Mouse (Mus musculus) heart, postnatal 0 days (tissue): ENCODE data around the gene Ccdc115. TPM values are rescaled to one million over a fixed set of nuclear protein-coding genes. Genes with fewer than 3 reads are reported as not detected.

Experiments
- ATAC-seq: fragments of 200-750 bp; cut with Nextera tagmentation; 2 replicates; pipeline ENCODE4 v1.8.0; 2017; ENCODE audit warnings: low read depth, moderate number of reproducible peaks, moderate library complexity; ENCODE audit not compliant: insufficient read depth
- DNase-seq: peaks from one replicate; pipeline ENCODE4 v3.0.0-alpha.2; 2016; ENCODE audit warnings: low spot score
- H3K27ac ChIP-seq: fragments of 300-500 bp; sonication (generic); 2 replicates; pipeline ENCODE4 v1.5.1; 2014; ENCODE audit warnings: low read depth, mild to moderate bottlenecking
- H3K27me3 ChIP-seq: fragments of 300-500 bp; sonication (generic); 2 replicates; pipeline ENCODE4 v1.6.1; 2014; ENCODE audit warnings: low read length, mixed read lengths; ENCODE audit not compliant: control insufficient read depth, insufficient read depth
- H3K36me3 ChIP-seq: fragments of 300-500 bp; sonication (generic); replicated peaks from 2 replicates; pipeline ENCODE4 v1.6.1; 2014; ENCODE audit warnings: low read length, mixed read lengths; ENCODE audit not compliant: control insufficient read depth, insufficient read depth
- H3K4me1 ChIP-seq: fragments of 300-500 bp; sonication (generic); 2 replicates; pipeline ENCODE4 v1.6.1; 2014; ENCODE audit warnings: antibody characterized with exemption; ENCODE audit not compliant: control insufficient read depth, insufficient read depth
- H3K4me2 ChIP-seq: fragments of 300-500 bp; sonication (generic); 2 replicates; pipeline ENCODE4 v1.6.1; 2014; ENCODE audit warnings: low read depth, mild to moderate bottlenecking, low read length, moderate library complexity
- H3K4me3 ChIP-seq: fragments of 300-500 bp; sonication (generic); 2 replicates; pipeline ENCODE4 v1.5.1; 2014; ENCODE audit warnings: low read depth, low read length
- H3K9ac ChIP-seq: fragments of 300-500 bp; sonication (generic); replicated peaks from 2 replicates; pipeline ENCODE4 v1.6.1; 2014; ENCODE audit warnings: low read depth, low read length, mixed read lengths
- H3K9me3 ChIP-seq: fragments of 300-500 bp; sonication (generic); replicated peaks from 2 replicates; pipeline ENCODE4 v1.6.1; 2016; ENCODE audit warnings: low read length; ENCODE audit not compliant: control insufficient read depth
- CTCF ChIP-seq: IDR thresholded peaks from 2 replicates; pipeline ENCODE4 v1.5.1; 2016; ENCODE audit warnings: antibody characterized with exemption, control low read depth, low read depth
- EP300 ChIP-seq: IDR thresholded peaks from 2 replicates; pipeline ENCODE4 v1.6.1; 2016; ENCODE audit warnings: antibody characterized with exemption, low read depth
- WGBS: fragments of 180-500 bp; shearing (Covaris S2); extraction: QIAGEN DNeasy Blood & Tissue Kit; methylation state at CpG from one replicate; pipeline ENCODE4 v1.1.7; 2014; 5-methylcytosine and 5-hydroxymethylcytosine counted together
- polyA plus RNA-seq: library from polyadenylated mRNA; unstranded; fragments of >200 nt; fragmentation: Nextera tagmentation; extraction: Ambion mirVana; gene quantifications from 2 replicates; pipeline ENCODE4 v1.2.1, GENCODE M21; 2015
- total RNA-seq: library from RNA; depleted of rRNA; stranded (reverse); fragments of >200 nt; gene quantifications from 2 replicates; pipeline ENCODE4 v1.2.3, GENCODE M21; 2014; ENCODE audit warnings: low replicate concordance

The Ccdc115 gene
- total and polyA plus RNA-seq, 2 experiments from 2014 or later = 29.2 to 29.7 TPM

DNA sequence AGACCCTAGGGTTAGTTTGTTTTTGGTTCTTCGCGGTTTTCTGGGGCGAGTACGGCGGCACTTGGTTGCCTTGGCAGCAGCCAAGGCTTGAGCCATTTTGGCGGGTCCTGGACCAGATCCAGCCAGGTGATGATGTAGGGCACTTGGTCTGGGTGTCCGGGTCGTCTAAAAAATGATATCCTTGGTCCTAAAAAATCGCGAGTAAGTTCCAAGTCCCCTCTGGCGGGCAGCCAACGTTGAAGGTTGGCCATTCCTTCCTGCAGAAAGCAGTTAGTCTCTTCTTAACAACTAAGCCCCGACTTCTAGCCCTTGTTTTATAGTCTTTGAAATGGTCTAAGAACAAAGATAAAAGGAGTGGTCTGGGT lies 7.1 kb downstream of the Ccdc115 start:
- DNase-seq = no peak
- Histone ChIP-seq H3K9ac (peak overlapping the region; percentile 53; the same call in 1 of the 2 replicates), H3K27ac (0 out of 2 replicates have a peak overlapping the region, but pooled peaks have one; percentile 77)

DNA sequence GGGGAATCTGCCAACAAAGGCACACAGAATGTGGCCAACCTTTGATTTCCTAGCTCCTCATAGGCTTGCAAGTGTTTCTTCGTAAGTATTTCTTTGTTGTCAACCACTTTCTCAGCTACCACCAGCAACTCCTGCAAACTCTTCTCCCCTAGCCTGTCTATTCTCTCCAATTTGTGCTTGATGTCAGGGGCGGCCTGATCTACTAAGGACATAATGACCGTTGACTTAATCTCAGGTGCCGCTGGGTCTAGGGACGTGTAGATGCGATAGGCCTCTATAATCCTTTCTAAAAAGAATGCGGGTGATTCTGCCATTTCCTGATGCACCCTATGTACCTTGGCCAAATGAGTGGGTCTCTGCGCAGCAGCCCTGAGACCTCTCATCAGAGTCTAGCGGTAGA lies 8.0 kb downstream of the Ccdc115 start:
- Histone ChIP-seq H3K9me3 (no peaks in the 10 kb centered on the region), H3K9ac (no peak overlapping the region), H3K4me3 (no peak overlapping the region), H3K4me2 (no peak overlapping the region), H3K36me3 (peaks cover 6% of the 10 kb centered on the region; the same call in 1 of the 2 replicates), H3K27me3 (no peaks in the 10 kb centered on the region), H3K4me1 (peaks cover 6% of the 10 kb centered on the region), H3K27ac (no peak overlapping the region)
- DNase-seq (no peak), ATAC-seq (no peak)
- 97% methylated on average over 9 of the region's 9 CpGs for WGBS
- TF ChIP-seq CTCF = no peak
- no peak for TF ChIP-seq EP300

More for the DNA sequence above, 7.1 kb downstream of the Ccdc115 start:
- Histone ChIP-seq H3K4me1 (peaks cover 6% of the 10 kb centered on the region), H3K4me3 (peak overlapping the region; percentile 54), H3K27me3 (no peaks in the 10 kb centered on the region), H3K4me2 (peak overlapping the region; percentile 66), H3K36me3 (peaks cover 6% of the 10 kb centered on the region; the same call in 1 of the 2 replicates), H3K9me3 (no peaks in the 10 kb centered on the region)
- TF ChIP-seq CTCF (no peak), EP300 (no peak)
- ATAC-seq = no peak
- 61% methylated on average over 13 of the region's 13 CpGs for WGBS

DNA sequence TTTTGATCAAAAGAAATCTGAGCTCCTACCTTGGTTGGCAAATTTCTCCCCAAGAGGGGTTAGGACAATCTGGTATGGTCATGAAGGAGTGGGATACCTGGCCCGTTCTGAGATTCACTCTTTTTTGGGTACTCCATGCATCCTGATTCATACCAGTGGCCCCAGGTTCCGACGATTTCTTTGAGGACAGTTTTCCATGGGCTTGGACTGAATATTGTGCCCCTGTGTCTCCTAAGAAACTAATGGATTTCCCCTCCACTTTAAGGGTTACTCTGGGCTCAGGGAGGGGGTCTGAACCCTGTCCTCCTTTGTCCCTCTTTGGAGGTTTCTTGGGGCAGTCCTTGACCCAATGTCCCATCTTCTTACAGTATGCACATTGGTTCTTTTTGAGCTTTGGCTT lies 8.5 kb downstream of the Ccdc115 start:
- Histone ChIP-seq H3K36me3 (peaks cover 6% of the 10 kb centered on the region; the same call in 1 of the 2 replicates), H3K9me3 (no peaks in the 10 kb centered on the region), H3K27ac (no peak overlapping the region), H3K27me3 (no peaks in the 10 kb centered on the region), H3K9ac (no peak overlapping the region), H3K4me3 (no peak overlapping the region), H3K4me2 (no peak overlapping the region), H3K4me1 (peaks cover 6% of the 10 kb centered on the region)
- WGBS = 96% methylated on average over 3 of the region's 3 CpGs
- DNase-seq (no peak), ATAC-seq (no peak)
- TF ChIP-seq CTCF = no peak
- no peak for TF ChIP-seq EP300

DNA sequence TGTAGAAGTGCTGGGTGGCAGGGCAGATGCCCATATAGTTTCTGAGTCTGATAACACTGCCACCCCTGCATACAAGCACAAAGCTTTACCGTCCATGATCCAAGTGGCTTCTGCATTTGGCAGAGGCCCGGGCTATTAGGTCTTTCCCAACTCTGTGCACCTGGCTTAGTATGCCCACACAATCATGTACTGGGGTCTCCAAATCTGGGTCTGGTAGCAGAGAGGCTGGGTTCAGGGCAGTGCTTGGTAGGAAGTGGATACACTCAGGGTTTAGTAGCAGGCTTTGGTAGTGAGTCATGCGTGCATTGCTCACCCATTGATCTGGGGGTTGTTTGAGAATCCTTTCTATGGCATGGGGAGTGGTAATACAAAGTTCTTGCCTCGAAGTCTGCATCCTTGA lies 10.2 kb downstream of the Ccdc115 start:
- Histone ChIP-seq H3K36me3 (peaks cover 6% of the 10 kb centered on the region; the same call in 1 of the 2 replicates), H3K4me1 (peaks cover 6% of the 10 kb centered on the region), H3K27me3 (no peaks in the 10 kb centered on the region), H3K4me2 (no peak overlapping the region), H3K9me3 (no peaks in the 10 kb centered on the region), H3K4me3 (no peak overlapping the region), H3K27ac (no peak overlapping the region), H3K9ac (no peak overlapping the region)
- no peak for DNase-seq
- TF ChIP-seq EP300 (no peak), CTCF (no peak)
- 96% methylated on average over 4 of the region's 4 CpGs for WGBS
- no peak for ATAC-seq

DNA sequence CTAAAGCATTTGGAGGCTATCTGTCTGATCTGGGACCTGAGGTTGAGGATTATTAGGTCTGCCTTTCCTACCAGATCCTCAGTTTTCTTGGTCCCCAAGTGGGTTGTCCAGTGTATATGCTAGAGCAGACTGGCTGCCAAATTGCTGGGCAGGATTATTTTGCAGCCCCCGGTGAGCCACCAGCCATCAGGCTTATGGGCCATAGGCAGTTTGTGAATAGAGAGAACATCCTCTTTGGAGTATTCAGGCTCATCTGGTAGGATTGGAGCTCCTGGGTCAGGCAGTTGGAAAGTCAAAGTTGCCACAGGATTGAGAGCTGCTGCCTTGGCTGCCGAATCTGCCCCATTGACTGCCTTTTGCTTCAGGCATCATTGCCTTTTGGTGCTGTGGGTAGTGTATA lies 11.0 kb downstream of the Ccdc115 start:
- Histone ChIP-seq H3K36me3 (peaks cover 6% of the 10 kb centered on the region; the same call in 1 of the 2 replicates), H3K4me3 (no peak overlapping the region), H3K27ac (no peak overlapping the region), H3K4me1 (no peaks in the 10 kb centered on the region), H3K4me2 (no peak overlapping the region), H3K9me3 (no peaks in the 10 kb centered on the region), H3K27me3 (no peaks in the 10 kb centered on the region), H3K9ac (no peak overlapping the region)
- WGBS = 89% methylated on average over 2 of the region's 2 CpGs
- ATAC-seq (no peak), DNase-seq (no peak)
- TF ChIP-seq EP300 (no peak), CTCF (no peak)
